In genomic region chr2:7367738-7368137, GRCm38 (mm10) we compare ENCODE assay signal across 21 mouse cellular contexts.
DNase-seq lines count a peak whose midpoint lies in the region; ATAC-seq and TF ChIP-seq lines count a peak whose summit lies in the region.
"Had no signal": no experiment of that assay in that cellular context is flagged by ENCODE, and none has a peak within 500 bp of the region (broad histone marks: within the 10 kb centered on the region; RNA-seq: fewer than 3 reads in every experiment).

No protein-coding gene starts in this region.

- no peak for TF ChIP-seq CTCF in layer of hippocampus, adult 2 months (conservative IDR thresholded peaks at IDR 0.05)

- peak; percentile 2 for DNase-seq in cerebellum, adult 9-10 months
- DNase-seq in cerebellum, adult 8-10 months, result no peak
- DNase-seq in frontal cortex, postnatal 10 days (ENCODE audit: low spot score in 2 of 2), result no peak
- DNase-seq in layer of hippocampus, adult 2 months (ENCODE audit: low spot score in 2 of 2), result no peak
- DNase-seq in layer of hippocampus, adult 11-12 months (ENCODE audit: low spot score), result no peak
- DNase-seq in brain, adult 2 months (ENCODE audit: low read depth, low spot score), result peak; percentile 56
- DNase-seq in adipocyte (ENCODE audit: low spot score), result no peak
- DNase-seq: adrenal gland, adult 8-10 months; adrenal gland, postnatal 14 days; adrenal gland, postnatal 36 days; cerebellum, postnatal 14 days; cerebellum, postnatal 36 days; embryo, embryonic 11 days had no signal

- no peak overlapping the region for H3K4me3 ChIP-seq in layer of hippocampus, adult 2 months
- H3K4me3 ChIP-seq: embryonic facial prominence, embryonic 13.5 days; embryonic facial prominence, embryonic 15.5 days; erythroblast, embryonic 14.5 days; forebrain, embryonic 10.5 days; forebrain, embryonic 12.5 days had no signal

- H3K27ac ChIP-seq in layer of hippocampus, adult 2 months, result peak overlapping the region; percentile 62; the same call in 1 of the 2 replicates
- H3K27ac ChIP-seq: embryonic facial prominence, embryonic 13.5 days; embryonic facial prominence, embryonic 15.5 days; forebrain, embryonic 10.5 days; forebrain, embryonic 12.5 days had no signal

- peak; percentile 70 for ATAC-seq in frontal cortex, adult (ENCODE audit: low TSS enrichment)
- ATAC-seq: forebrain, embryonic 14.5 days; forebrain, embryonic 16.5 days had no signal

Comparison
In these comparisons a context has a peak if more than half of its experiments do, and no peak if none do; other contexts are left out.
1. DNase-seq: peak in cerebellum, adult 9-10 months (single experiment) and brain, adult 2 months (single experiment); none in cerebellum, adult 8-10 months (single experiment), frontal cortex, postnatal 10 days (0 of 2), layer of hippocampus, adult 2 months (0 of 2), layer of hippocampus, adult 11-12 months (single experiment) and adipocyte (single experiment).